Mouse (Mus musculus): Measurements from ENCODE around the gene Krt71. TPM values are rescaled to one million over a fixed set of nuclear protein-coding genes. Genes with fewer than 3 reads are reported as not detected.

The Krt71 gene
- under 1 TPM in 1 of 2 experiments, not detected in 1; 0.39 TPM for total RNA-seq (2021)
- long read RNA-seq, experiment 1, transcript Krt71-201 (9 exons, 2,186 nt): major isoform, 111 of 131 reads
- long read RNA-seq, experiment 1, partial matches to known transcripts: 3 of 131 reads
- long read RNA-seq, experiment 1, other reads (novel, unspliced or antisense): 17 of 131 reads
- long read RNA-seq, experiment 2: 0 reads

DNA sequence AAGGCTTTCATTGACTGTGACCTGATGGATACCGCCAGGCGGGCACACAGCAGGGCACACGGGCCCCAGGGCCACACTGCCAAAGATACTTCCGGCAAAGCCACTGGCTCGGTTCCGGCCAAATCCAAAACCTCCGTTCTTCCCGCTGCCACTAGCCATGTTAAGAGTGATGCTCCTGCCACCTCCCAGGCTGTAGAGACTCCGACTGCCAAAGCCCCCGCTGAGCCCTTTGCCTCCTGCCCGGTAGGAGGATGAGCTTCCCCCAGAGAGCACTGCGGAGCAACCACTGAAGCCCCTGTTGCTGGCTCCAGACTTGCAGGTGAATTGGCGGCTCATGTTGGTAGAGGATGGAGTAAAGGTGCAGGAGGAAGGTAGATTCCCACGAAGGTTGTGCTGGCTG is at the start of gene Krt71:
Gene Krt71 (minus strand): TSS at position 399 of the 400 bp plus-strand sequence.
- DNase-seq (ENCODE audit: low spot score in 2 of 2): no peak

DNA sequence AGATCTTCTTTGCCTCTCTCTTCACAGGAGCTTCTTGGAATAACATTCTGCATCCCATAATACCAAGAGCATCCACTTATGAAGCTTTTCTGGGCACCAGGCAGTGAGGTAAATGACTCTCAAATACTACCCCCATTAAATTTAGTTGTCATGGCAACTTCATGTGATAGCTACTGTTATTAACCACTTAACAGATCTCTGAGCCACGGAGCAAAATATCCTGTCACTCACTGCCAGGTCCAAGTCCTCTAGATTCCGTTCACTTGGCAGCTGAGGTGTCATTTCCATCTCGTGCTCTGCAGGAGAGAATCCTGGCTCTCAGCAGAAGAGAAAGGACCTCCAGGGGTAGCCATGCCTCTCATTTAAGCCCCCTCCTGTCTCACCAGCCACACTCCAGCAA is 48.0 kb upstream of the Krt71 start:
- no peak for DNase-seq (ENCODE audit: low spot score in 2 of 2)

DNA sequence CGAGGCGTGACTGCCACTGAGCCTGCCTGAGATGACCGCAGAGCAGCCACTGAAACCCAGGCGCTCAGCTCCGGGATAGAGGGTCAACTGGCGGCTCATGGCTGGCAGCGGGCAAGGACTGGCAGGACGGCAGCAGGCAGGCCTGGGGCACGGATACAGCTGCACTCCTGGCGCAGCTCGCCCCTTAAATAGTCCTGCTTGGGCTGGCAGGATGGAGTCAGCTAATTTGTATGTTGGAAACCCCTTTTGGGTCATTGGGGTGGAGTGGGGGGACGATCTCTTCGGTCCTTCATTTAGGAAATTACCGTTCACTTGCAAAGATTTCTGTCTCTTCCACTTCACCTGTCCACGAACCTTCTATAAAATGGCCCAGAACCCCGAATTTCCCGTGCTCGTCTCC is 43.5 kb upstream of the Krt71 start, which contains the start of gene Krt72:
Gene Krt72 (minus strand): TSS at position 101 of the 400 bp plus-strand sequence.
- no peak for DNase-seq (ENCODE audit: low spot score in 2 of 2)

DNA sequence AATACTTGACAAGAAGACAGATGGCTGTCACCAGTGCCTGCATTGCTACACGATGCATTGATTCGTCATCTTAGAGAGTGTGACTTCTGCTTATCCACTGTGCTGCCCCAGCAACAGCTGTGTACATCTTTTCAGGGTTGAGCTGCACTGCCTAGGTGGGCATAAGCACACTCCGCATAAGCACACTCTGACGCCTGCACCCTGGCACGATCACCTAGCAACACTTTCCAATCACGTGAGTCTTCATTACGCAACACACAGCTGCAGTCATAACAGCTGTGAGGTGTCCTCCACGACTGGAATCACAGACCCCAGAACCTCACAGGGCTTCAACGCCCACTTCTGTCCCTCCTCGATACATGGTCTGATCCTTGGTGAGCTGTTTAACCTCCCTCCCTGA is 30.5 kb upstream of the Krt71 start:
- DNase-seq (ENCODE audit: low spot score in 2 of 2): no peak

DNA sequence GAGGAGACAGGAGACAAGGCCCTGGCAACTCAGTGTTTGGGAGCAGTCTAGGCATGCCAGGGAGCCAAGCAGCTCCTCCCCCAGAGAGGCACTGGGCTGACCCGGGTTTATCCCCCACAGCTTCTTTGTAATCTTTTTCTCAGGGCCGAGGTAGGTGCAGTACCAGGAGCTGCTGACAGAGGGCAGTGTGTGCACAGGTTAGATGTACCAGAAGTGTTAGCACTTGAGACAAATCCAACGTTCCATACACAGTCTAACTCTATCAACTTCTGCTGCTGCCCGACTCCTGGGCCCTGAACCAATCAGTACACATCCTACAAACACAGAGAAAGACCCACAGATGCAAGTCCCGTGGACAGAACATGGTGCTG is 29.8 kb upstream of the Krt71 start:
- DNase-seq (ENCODE audit: low spot score in 2 of 2): peak; percentile 71 to 78

DNA sequence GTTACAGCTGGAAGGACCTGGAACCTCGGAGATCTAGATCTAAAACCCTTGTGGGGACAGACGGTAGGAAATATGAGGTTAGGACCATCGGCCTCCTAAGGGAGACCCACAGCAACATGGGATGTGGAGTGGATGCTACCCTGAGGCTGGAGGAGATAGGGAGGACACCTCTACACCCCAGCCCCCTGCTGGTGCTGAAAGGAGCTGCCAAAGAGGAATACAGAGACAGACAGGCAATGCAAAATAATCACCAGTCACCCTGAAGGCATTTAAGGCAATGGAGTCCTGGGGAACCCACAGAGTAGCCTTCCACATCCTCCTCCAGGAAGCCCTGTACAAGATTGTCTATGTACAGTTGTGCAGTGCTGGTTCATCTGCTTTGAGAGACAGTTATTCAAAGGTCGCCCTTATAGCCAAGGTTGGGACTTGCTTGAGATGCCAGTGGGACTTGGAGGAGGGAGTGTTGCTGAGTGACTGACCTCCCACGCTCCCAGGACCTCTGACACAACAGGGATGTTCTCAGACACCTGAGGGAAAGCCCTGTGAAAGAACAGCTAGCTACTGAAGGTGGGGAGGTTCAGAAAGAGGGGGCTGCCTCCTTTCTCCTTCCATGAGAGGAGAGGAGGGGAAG is 29.3 kb upstream of the Krt71 start:
- DNase-seq (ENCODE audit: low spot score in 2 of 2): peak in 1 of 2 experiments; percentile 33

DNA sequence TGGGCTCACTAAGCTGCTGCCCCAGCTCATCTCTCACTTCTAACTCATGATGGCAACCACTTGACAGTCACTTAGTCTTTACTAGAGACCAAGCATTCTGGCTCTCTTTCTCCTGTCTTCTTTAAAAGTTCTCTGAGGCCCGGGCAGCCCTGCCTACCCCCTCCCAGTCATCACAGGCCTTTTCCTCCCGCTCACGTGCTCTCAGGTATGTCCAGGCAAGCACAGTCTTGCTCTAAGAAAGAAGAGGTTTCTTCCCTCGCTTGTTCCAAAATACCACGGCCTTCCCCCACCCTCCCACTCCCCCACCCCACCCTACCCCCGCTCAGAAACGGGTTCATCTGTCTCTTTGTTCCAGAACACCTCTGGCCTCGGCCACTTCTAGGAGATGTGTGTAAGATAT is 27.3 kb upstream of the Krt71 start:
- DNase-seq (ENCODE audit: low spot score in 2 of 2): no peak

DNA sequence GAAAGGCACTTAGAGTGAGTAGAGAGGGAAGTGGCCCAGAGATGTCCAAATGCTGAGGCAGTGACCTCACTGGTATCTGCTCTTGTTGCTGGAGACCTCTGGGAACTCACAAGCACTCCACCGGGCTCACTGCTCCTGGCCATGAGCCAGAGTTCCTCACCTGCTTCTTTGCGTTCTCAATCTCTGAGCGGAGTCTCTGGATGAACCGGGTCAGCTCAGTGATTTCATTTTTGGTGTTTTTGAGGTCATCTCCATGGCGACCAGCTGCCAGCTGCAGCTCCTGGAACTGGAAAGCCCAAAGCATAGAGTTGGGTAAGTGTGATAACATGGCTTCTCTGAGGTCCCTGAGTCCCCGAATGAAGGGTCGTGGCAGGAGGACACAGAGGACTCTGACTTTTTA is 5.1 kb downstream of the Krt71 start:
- DNase-seq (ENCODE audit: low spot score in 2 of 2): no peak

DNA sequence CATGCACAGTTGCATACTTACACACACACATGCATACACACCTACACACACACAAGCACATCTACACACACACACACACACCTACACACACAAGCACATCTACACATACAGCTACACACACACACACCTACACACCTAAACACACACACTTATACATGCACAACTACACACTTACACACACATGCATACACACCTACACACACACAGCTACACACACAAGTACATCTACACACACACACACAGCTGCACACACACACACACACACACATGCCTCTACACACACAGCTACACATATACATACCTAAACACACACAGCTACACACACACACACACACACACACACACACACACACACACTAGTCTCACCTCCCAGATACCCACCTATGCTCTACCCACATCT is 12.3 kb downstream of the Krt71 start:
- DNase-seq (ENCODE audit: low spot score in 2 of 2): no peak

DNA sequence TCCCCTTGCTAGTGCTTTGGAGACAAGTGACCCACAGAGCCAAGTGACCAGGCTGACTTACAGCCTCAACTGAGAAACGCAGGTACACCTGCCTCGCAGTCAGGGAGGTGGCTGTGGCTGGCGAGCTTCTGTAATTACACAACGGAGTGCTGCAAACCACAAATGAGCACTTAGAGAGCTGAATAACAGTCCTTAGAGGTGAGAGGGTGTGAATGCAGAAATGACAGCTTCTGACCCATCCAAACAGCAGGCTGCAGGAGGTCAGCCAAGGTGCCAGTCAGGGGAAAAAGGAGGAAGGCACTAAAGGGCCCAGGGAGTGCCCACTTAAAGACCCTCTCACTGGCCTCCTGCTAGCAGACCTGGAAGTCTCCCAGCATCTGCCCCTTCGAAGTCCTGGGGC is 18.2 kb downstream of the Krt71 start:
- DNase-seq (ENCODE audit: low spot score in 2 of 2): no peak

DNA sequence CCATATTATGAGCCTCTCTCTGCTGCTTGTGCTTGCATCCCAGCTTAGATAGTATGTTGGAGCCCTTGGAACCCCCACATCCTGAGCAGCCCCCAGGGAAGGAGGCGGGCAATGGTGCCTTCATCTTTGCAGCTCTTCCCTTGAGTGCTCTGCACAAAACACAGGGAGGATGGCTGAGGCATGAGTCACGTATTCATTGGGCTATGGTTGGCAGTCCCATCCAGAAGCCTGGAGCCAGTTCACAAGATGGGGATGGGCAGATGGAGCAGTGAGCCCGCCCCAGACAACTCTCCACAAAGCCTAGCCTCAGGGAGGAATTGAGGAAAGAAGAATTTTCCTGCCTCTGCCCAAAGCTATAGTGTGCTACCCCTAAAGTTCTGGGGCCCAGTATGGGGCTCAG is 27.1 kb downstream of the Krt71 start:
- DNase-seq (ENCODE audit: low spot score in 2 of 2): no peak

DNA sequence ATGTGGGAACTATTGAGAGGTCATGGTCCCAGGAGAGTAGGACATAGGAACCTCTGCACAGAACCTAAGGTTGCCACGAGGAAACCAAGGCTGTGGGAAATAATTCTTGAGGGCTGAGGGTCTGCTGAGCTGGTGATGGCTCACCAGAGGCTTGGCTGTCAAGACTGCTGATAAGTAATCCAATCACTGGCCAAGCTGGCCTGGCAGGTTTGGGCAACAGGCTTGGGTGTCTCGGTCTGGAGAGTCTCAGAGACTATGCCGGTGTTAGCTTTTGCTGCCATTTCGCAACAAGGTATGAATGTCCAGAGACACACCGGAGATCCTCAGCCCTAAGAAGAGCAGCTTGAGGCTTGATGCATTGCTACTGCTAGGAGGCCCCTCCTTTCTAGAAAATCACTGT is 28.6 kb downstream of the Krt71 start:
- DNase-seq (ENCODE audit: low spot score in 2 of 2): no peak

DNA sequence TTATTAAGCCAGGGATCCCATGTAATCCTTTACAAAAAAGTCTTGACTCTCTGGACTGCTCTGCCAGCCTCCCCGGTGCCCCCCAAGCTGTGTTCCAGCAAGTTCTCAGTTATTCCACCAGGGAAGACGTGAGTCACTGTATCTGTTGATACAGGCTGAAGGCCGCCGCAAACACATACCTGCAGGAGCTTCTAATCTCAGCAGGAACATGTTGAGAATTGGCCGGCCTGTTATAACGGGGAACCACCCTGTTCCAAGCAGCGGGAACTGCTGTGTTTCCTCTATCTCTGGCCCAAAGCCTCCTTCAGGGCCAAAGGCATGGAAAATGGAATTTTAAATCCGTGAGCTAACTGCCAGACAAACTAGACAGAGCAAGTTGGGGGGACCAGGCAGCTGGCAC is 29.2 kb downstream of the Krt71 start:
- DNase-seq (ENCODE audit: low spot score in 2 of 2): no peak

DNA sequence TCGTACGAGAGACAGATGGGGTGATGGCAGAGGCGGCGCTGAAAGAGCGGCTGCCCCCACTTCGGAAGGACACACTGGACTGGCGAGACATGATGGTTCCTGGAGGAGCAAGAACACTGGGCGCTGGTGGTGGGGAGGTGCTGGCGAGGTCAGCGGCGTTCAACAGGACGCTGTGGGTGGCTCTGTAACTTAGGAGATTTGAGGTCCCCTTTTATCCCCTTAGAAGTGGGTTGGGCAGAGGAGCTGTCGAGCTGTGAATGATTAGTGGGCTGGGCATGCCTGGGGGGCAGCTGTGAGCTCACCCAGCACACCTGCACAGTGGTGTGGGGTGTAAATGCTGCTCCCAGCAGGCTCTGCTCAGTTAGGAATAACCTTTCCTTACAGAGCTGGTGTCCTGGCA is 30.2 kb downstream of the Krt71 start, which contains the start of gene Krt5:
Gene Krt5 (minus strand): TSS at position 179 of the 400 bp plus-strand sequence.
- no peak for DNase-seq (ENCODE audit: low spot score in 2 of 2)

DNA sequence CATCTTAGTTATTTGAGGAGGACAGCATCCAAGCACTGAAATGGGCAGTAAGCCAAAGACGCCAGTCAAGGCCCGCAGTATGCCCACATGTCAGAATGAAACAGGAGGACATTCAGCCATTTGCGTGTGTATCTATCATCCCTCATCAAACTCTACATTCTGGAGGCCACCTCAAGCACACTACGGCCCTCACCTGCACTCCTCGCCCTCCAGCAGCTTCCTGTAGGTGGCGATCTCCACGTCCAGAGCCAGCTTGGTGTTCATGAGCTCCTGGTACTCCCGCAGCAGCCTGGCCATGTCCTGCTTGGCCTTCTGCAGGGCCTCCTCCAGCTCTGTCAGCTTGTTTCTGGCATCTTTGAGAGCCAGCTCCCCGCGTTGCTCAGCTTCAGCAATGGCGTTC is 34.2 kb downstream of the Krt71 start:
- DNase-seq (ENCODE audit: low spot score in 2 of 2): no peak

DNA sequence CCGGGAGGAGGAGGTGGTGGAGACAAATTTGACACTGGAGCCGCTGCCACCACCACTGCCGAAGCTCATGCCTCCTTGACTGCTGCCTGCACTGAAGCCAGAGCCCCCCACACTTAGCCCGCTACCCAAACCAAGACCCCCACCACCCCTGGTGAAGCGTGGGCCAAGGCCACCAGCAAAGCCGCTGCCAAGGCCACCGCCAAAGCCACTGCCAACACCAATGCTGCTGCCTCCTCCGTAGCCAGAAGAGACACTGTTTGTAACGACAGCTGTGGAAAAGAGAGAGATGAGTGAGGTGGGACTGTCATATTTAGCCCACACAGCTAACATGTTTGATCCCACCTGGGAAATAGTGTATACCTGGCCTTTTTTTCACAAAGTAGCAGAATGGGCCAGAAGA is 35.5 kb downstream of the Krt71 start:
- DNase-seq (ENCODE audit: low spot score in 2 of 2): no peak

DNA sequence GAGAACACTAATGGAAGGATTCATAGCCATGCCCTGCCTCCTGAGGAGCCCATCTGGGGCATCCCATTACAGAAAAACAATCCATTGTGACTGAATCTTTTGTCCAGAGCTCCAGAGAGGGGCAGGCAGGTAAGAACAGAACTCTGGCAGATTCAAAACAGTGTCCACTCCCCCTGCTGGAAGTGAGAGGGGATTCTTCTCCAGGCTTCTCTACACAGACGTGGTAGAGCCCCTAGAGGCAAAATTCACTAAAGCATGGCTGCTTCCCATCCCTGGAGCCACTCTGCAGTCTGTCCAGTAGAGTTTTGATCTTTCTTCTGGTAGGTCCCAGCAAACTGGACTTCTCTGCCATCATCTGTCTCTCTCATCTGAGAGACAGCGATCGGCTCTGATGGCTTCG is 38.8 kb downstream of the Krt71 start:
- no peak for DNase-seq (ENCODE audit: low spot score in 2 of 2)

DNA sequence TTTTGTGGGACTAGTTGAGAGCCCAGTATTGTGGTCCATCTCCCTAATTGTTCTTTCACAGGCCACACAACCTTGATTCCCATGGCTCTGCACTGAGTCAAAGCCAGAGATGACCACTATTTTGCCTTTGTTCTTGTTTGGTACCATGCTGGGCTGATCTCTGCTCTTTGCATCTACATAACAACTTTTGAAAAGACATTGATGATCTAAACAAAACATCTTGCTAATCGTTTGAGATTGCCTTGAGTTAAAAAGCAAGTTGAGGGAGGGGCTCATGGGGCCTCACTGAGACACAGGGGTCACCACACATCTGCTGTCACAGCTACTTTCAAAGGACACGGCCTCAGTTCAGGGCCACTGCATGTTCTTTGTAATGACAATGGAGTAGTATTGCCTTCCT is 40.5 kb downstream of the Krt71 start:
- no peak for DNase-seq (ENCODE audit: low spot score in 2 of 2)

DNA sequence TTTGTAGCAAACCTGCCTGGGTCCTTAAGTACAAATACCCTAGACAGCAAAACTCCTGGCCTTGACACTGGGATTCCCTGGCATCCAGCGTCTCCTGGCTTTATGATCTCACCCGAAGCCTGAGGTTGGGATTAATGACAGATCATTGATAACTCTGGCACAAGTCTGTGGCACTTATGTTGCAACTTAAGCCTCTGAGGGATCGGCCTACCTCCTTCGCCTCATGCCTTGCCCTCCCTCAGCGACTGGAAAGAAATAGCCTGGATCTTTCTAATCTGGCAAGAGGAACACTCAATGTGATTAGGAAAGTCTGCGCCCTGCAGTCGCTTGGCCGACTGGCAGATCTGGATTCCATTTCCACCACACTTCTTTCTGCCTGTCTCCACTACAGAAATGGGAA is 43.0 kb downstream of the Krt71 start:
- no peak for DNase-seq (ENCODE audit: low spot score in 2 of 2)

DNA sequence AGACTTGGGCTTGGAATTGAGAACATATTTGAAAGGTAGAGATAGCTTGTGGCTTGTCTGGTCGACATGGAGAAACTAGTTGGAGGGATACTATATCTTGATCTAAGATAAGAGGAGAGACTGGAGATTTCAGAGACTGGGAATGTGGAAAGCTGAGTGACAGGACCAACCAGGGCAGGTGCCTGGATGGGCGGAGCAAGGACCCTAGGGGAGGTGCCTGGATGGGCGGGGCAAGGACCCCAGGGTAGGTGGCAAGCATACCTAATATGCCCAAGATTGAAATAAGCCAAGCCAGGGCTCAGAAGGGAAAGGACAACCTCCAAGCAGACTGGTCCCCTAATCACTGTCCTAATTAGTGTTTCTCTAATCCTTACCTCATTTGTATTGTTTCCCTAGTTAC is 43.7 kb downstream of the Krt71 start:
- no peak for DNase-seq (ENCODE audit: low spot score in 2 of 2)

DNA sequence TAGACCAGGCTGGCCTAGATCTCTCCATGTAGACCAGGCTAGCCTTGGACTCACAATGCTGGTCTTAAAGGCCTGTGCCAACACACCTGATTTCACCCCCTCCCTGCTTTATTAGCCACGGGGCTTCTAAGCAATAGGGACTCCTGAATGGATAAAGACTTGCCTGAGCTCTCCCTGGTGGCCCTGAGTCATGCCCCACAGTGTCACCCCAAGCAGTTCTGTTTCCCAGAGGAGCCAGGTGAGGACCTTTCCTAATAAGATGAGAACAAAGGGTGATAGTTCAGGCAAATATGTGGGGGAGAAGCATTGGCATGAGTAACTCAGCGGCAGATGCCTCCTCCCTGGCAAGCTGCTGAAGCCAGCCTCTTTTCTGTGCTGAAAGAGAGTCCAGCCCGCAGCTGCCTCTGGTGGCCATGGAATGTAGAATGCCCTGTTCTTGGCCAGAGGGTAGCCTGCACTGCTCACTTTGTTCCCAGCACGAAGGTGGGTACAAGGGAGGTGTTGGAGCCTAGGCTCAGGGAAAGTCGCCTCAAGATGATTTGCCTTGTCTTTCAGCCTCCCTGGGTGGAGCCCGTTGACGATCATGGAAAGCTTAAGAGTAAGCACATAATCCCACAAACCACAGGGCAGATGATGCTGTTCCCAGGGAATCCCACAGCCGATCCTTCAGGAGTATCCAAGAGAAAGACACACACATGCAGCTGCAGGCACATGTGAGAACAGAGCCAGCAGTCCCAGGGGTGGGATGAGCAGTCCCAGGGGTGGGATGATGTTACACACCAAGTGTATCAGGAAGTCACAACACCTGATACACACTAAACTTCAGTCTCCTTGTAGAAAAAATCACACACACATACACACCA is 45.4 kb downstream of the Krt71 start:
- DNase-seq (ENCODE audit: low spot score in 2 of 2): no peak

DNA sequence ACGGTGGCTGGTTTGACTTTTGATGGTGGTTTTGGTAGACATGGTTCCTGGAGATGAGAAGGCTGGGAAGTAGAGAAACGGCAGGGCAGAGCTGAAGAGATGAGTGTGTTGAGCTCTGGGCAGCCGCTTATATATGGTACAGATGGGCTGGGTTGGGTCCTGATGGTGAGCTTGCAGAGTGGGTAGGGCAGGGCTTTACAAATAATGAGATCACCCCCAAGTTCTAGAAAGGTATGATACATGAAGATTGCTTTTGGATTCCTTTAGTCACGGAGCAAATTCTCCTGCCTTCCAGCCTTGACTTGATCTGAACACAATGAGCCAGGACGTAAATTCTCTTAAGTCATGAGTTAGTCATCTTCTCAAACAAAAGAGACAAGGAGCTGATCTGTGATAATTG is 48.7 kb downstream of the Krt71 start, which contains the start of gene Krt6a:
Gene Krt6a (minus strand): TSS at position 101 of the 400 bp plus-strand sequence.
- no peak for DNase-seq (ENCODE audit: low spot score in 2 of 2)

All from gastrocnemius, postnatal 4 days (tissue).